Mouse (Mus musculus) erythroblast, embryonic 14.5 days (primary cell): ENCODE data around the gene 1700028K03Rik.

Experiments used
- GATA1 ChIP-seq: IDR thresholded peaks from 2 replicates; pipeline ENCODE4 v1.6.1; 2012; ENCODE audit warnings: low read length, inconsistent platforms, mixed read lengths
- TAL1 ChIP-seq: IDR thresholded peaks from 3 replicates; pipeline ENCODE4 v1.6.1; 2012; ENCODE audit warnings: low read length, inconsistent platforms, mixed read lengths

DNA sequence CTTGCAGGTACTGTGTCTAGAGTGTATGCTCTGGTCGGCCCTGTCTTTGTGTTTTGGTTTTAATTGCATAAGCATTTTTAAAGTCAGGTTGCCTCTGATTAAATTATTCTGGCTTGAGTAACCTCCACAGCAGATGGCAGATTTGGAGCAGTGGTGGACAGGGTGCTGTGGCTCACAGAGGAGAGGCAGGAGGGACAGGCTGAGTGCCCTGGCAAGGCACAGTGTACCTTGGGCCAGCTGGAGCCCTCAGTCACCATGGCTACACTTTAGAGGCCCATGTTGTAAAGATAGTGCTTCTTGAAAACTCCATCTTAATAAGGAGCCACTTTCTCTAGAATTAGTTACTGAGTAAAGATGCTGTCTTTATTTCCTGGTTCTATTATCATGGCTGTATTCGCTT lies 38.5 kb upstream of the 1700028K03Rik start:
- TF ChIP-seq GATA1 (no peak), TAL1 (no peak)
